Comparison of ENCODE assay signal across 10 mouse cellular contexts in genomic region chr6:29195846-29196698, GRCm38 (mm10). TPM values are rescaled to one million over a fixed set of nuclear protein-coding genes. Genes with fewer than 3 reads are reported as not detected.
A peak's percentile ranks its signal among the peaks of the same experiment; 100 is the strongest.
DNase-seq lines count a peak whose midpoint lies in the region; ATAC-seq and TF ChIP-seq lines count a peak whose summit lies in the region.
"Had no signal": no experiment of that assay in that cellular context is flagged by ENCODE, and none has a peak within 500 bp of the region (broad histone marks: within the 10 kb centered on the region; RNA-seq: fewer than 3 reads in every experiment).

No protein-coding gene starts in this region.

- H3K4me1 ChIP-seq in liver, postnatal 0 days (ENCODE audit: insufficient read depth), result peaks cover 4% of the 10 kb centered on the region; the same call in 1 of the 2 replicates
- peaks cover 23% of the 10 kb centered on the region for H3K4me1 ChIP-seq in liver, embryonic 12.5 days

- TF ChIP-seq EP300 in liver, postnatal 0 days (IDR thresholded peaks at IDR 0.05; ENCODE audit: low read depth), result no peak

- no peaks in the 10 kb centered on the region; the same call in 1 of the 2 replicates for H3K27me3 ChIP-seq in liver, postnatal 0 days (ENCODE audit: insufficient read depth, low read length)
- peaks cover 93% of the 10 kb centered on the region for H3K27me3 ChIP-seq in liver, embryonic 12.5 days (replicated peaks)

- 62% methylated on average over 5 of the region's 5 CpGs for WGBS in liver, postnatal 0 days (ENCODE audit: insufficient replicate concordance)
- 62% methylated on average over 5 of the region's 5 CpGs for WGBS in liver, embryonic 12.5 days (ENCODE audit: insufficient replicate concordance)

- no peak overlapping the region for H3K4me2 ChIP-seq in liver, postnatal 0 days (ENCODE audit: low read depth, low read length)
- no peak overlapping the region for H3K4me2 ChIP-seq in liver, embryonic 12.5 days
- H3K4me2 ChIP-seq: heart, embryonic 13.5 days; liver, embryonic 13.5 days had no signal

- H3K36me3 ChIP-seq in liver, postnatal 0 days (replicated peaks; ENCODE audit: insufficient read depth, low read length), result no peaks in the 10 kb centered on the region
- no peaks in the 10 kb centered on the region; the same call in 1 of the 2 replicates for H3K36me3 ChIP-seq in liver, embryonic 12.5 days
- H3K36me3 ChIP-seq: liver, embryonic 13.5 days had no signal

- no peak overlapping the region for H3K9ac ChIP-seq in liver, postnatal 0 days (replicated peaks)
- no peak overlapping the region for H3K9ac ChIP-seq in liver, embryonic 12.5 days
- H3K9ac ChIP-seq: heart, embryonic 13.5 days; liver, embryonic 13.5 days had no signal

- peak; percentile 81 for DNase-seq in adrenal gland, adult 2 months
- no peak for DNase-seq in adrenal gland, postnatal 4 days (ENCODE audit: low spot score in 2 of 2)
- DNase-seq in liver, postnatal 0 days, result peak; percentile 15
- peak; percentile 71 for DNase-seq in NIH3T3 (ENCODE audit: low read depth)
- peak; percentile 31 for DNase-seq in induced T-regulatory cell, adult 2 months (ENCODE audit: low read depth)
- no peak for DNase-seq in spleen, adult 12 weeks (ENCODE audit: low spot score)
- DNase-seq in lung, postnatal 14 days, result no peak
- DNase-seq: liver, embryonic 13.5 days had no signal

- no peak for TF ChIP-seq CTCF in liver, postnatal 0 days (IDR thresholded peaks at IDR 0.05; ENCODE audit: low read depth)

- no peak for ATAC-seq in liver, postnatal 0 days
- no peak for ATAC-seq in liver, embryonic 12.5 days

- no peaks in the 10 kb centered on the region for H3K9me3 ChIP-seq in liver, postnatal 0 days (ENCODE audit: low read length)
- no peaks in the 10 kb centered on the region for H3K9me3 ChIP-seq in liver, embryonic 12.5 days (replicated peaks)
- H3K9me3 ChIP-seq: heart, embryonic 13.5 days; liver, embryonic 13.5 days had no signal

- no peak overlapping the region for H3K4me3 ChIP-seq in liver, postnatal 0 days (ENCODE audit: low read depth, low read length)
- H3K4me3 ChIP-seq in liver, embryonic 12.5 days, result no peak overlapping the region
- H3K4me3 ChIP-seq: heart, embryonic 13.5 days; liver, embryonic 13.5 days had no signal

- H3K27ac ChIP-seq in liver, postnatal 0 days (ENCODE audit: low read depth), result no peak overlapping the region
- H3K27ac ChIP-seq in liver, embryonic 12.5 days, result no peak overlapping the region
- H3K27ac ChIP-seq: heart, embryonic 13.5 days; liver, embryonic 13.5 days had no signal

RNA-seq across cellular contexts. Expression of gene Prrt4, which starts 16.7 kb away (rescaled TPM):
- 1 to 10 TPM; 2.2 to 5.0 TPM for total RNA-seq in adrenal gland, adult 2 months (2021)
- polyA plus RNA-seq in adrenal gland, adult 2 months (2012; rRNA removed), result 6.1 and 8.8 TPM in 2 replicates
- total RNA-seq in adrenal gland, postnatal 4 days (2021), result 10 to 100 TPM; 11.1 to 11.7 TPM
- polyA plus RNA-seq in liver, postnatal 0 days (2015; fragmentation: Nextera tagmentation; extraction: Ambion mirVana), result not detected in 2 replicates
- 0.07 and 0.12 TPM in 2 replicates for polyA plus RNA-seq in liver, embryonic 12.5 days (2016; fragmentation: Nextera tagmentation; extraction: Ambion mirVana)

RNA-seq across cellular contexts. Expression of gene Impdh1, which starts 20.1 kb away (rescaled TPM):
- total RNA-seq in adrenal gland, adult 2 months (2021), result 10 to 100 TPM; 58.3 to 86.4 TPM
- 94.4 and 102 TPM in 2 replicates for polyA plus RNA-seq in adrenal gland, adult 2 months (2012; rRNA removed)
- 10 to 100 TPM; 62.1 to 65.9 TPM for total RNA-seq in adrenal gland, postnatal 4 days (2021)
- 7.3 and 7.7 TPM in 2 replicates for polyA plus RNA-seq in liver, postnatal 0 days (2015; fragmentation: Nextera tagmentation; extraction: Ambion mirVana)
- polyA plus RNA-seq in liver, embryonic 12.5 days (2016; fragmentation: Nextera tagmentation; extraction: Ambion mirVana), result 13.7 and 14.3 TPM in 2 replicates

RNA-seq across cellular contexts. Expression of gene Rbm28, which starts 31.3 kb away (rescaled TPM):
- 10 to 100 TPM; 25.9 to 33.6 TPM for total RNA-seq in adrenal gland, adult 2 months (2021)
- 2.3 and 2.4 TPM in 2 replicates for polyA plus RNA-seq in adrenal gland, adult 2 months (2012; rRNA removed)
- total RNA-seq in adrenal gland, postnatal 4 days (2021), result 10 to 100 TPM; 32.5 to 33.7 TPM
- 6.6 and 8.2 TPM in 2 replicates for polyA plus RNA-seq in liver, postnatal 0 days (2015; fragmentation: Nextera tagmentation; extraction: Ambion mirVana)
- 23.2 and 27.2 TPM in 2 replicates for polyA plus RNA-seq in liver, embryonic 12.5 days (2016; fragmentation: Nextera tagmentation; extraction: Ambion mirVana)

Comparison
In these comparisons a context has a peak if more than half of its experiments do, and no peak if none do; other contexts are left out.
1. DNase-seq: peak in adrenal gland, adult 2 months (single experiment), liver, postnatal 0 days (single experiment), NIH3T3 (single experiment) and induced T-regulatory cell, adult 2 months (single experiment); none in adrenal gland, postnatal 4 days (0 of 2), spleen, adult 12 weeks (single experiment) and lung, postnatal 14 days (single experiment).